Mouse (Mus musculus) lung, adult 2 months (tissue): ENCODE data around the gene Gm10837. TPM values are rescaled to one million over a fixed set of nuclear protein-coding genes. Genes with fewer than 3 reads are reported as not detected.

ENCODE experiments used
- DNase-seq: peaks from one replicate; pipeline ENCODE4 v3.0.0; 2022
- H3K4me1 ChIP-seq: fragments of 200-500 bp; 2 replicates; pipeline ENCODE4 v1.6.1; 2011; ENCODE audit warnings: low read length; ENCODE audit not compliant: control insufficient read depth, insufficient read depth
- H3K4me3 ChIP-seq: fragments of 200-500 bp; replicated peaks from 2 replicates; pipeline ENCODE3; 2011; ENCODE audit warnings: low read depth, mild to moderate bottlenecking, control low read depth, low read length; ENCODE audit errors: extremely low read depth
- CTCF ChIP-seq: fragments of 200-500 bp; IDR thresholded peaks from 2 replicates; pipeline ENCODE4 v1.5.1; 2011; ENCODE audit warnings: mild to moderate bottlenecking, low read length, control low read depth; ENCODE audit not compliant: insufficient read depth
- POLR2A ChIP-seq: fragments of 200-500 bp; IDR thresholded peaks from 2 replicates; pipeline ENCODE4 v1.6.1; 2011; ENCODE audit warnings: low read depth, mild to moderate bottlenecking, control low read depth, low read length, borderline replicate concordance; ENCODE audit errors: extremely low read depth
- WGBS: fragments of 180-500 bp; shearing (Covaris S2); methylation state at CpG from one replicate; pipeline ENCODE4 v1.1.7; 2018; 5-methylcytosine and 5-hydroxymethylcytosine counted together
- polyA plus RNA-seq: library from polyadenylated mRNA; depleted of rRNA; stranded (reverse); fragments of >200 nt; gene quantifications from 2 replicates; pipeline ENCODE4 v1.2.3, GENCODE M21; 2012

Gene Gm10837
- polyA plus RNA-seq, 1 experiment: not detected

DNA sequence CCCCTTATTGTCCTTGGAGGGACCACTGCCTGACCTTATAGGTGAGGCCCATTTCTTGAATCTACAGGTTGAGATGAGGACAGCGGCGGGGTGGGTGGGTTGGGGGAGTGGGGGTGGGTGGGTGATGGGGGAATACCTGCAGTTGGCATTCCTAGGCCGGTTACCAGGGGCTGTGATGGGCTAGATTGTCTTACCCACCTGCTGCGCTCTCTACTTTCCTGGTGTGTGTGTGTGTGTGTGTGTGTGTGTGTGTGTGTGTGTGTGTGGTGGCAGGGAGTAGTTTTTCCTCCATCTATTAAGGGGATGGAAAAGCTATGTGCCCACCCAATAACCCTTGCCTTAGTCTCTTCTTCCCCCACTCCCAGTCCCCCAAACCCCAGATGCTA is 5.9 kb upstream of the Gm10837 start:
- 10% methylated on average over 4 of the region's 4 CpGs for WGBS
- no peak overlapping the region for H3K4me3 ChIP-seq
- TF ChIP-seq CTCF: no peak
- TF ChIP-seq POLR2A: no peak
- H3K4me1 ChIP-seq: no peaks in the 10 kb centered on the region
- no peak for DNase-seq

DNA sequence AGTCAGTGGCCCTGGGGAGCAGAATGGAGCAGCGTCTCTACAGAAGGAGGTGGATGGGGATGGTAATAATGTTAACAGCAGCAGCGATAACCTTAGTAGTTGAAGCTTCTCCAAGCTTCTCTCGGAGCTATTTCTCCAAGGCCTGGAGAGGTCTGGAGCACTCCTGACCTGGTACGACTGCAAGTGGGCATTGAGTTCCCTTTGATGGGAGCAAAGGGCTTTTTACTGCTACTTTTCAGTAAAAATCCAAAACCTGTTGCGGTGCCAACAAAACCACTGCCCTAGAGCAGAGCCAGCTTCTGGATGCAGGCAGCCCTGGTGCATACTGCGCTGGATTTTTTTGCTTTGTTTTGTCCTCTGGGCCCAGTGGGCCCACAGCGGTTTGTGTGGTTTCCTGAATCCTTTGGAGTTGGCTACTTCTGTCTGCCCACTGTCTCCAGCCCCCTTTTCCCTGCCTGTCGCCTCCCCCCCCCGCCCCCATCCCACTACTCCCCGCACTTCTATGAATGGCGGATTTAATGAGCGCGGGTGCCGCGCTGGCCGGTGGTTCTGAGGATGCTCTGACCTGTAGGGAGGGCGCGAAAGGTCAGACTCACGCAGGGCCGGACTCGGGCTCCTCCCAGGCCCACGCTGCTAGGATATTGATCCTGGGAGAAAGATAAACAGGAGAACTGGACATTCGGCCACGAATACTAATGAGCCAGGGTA is 5.4 kb upstream of the Gm10837 start:
- 3% methylated on average over 24 of the region's 24 CpGs for WGBS
- TF ChIP-seq POLR2A (no peak), CTCF (no peak)
- H3K4me3 ChIP-seq: no peak overlapping the region
- DNase-seq: no peak
- no peaks in the 10 kb centered on the region for H3K4me1 ChIP-seq

DNA sequence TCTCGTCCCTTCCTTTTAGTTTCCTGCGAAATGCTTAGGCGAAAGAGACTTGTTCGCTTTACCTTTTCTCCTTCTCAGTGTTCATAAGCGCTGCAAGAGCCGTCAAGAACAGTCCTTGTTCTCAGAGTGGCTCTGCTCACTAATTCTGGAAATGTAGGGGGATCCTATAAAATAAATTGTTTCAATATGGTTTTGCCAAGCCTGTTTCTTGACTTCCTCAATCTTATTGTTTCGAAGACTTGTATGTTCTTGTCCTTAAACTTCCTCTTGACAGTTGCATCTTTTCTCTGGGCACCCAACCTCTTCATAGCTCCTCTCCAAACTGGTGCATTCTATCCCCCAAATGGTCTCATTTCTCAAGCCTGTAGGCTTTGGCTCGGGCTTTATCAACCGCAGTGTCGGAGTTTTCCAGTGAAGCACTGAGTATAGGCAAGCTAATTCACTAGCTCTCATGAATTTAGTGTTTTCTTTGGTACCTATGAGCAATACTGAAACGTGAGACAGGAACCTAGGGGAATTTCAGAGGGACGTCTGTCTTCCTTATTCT is 4.7 kb upstream of the Gm10837 start:
- Histone ChIP-seq H3K4me1 (0 out of 2 replicates have a peak, but pooled peaks cover 3% of the 10 kb centered on the region), H3K4me3 (no peak overlapping the region)
- DNase-seq: no peak
- no peak for TF ChIP-seq POLR2A
- no peak for TF ChIP-seq CTCF
- WGBS: 5% methylated on average over 12 of the region's 12 CpGs

GRCm38 (mm10) chr14:122486611-122487010 is 3.8 kb upstream of the Gm10837 start:
- TF ChIP-seq POLR2A: no peak
- no peak for TF ChIP-seq CTCF
- no peak overlapping the region for H3K4me3 ChIP-seq
- 0 out of 2 replicates have a peak, but pooled peaks cover 3% of the 10 kb centered on the region for H3K4me1 ChIP-seq
- WGBS: 10% methylated on average over 1 of the region's 1 CpGs
- DNase-seq: no peak

DNA sequence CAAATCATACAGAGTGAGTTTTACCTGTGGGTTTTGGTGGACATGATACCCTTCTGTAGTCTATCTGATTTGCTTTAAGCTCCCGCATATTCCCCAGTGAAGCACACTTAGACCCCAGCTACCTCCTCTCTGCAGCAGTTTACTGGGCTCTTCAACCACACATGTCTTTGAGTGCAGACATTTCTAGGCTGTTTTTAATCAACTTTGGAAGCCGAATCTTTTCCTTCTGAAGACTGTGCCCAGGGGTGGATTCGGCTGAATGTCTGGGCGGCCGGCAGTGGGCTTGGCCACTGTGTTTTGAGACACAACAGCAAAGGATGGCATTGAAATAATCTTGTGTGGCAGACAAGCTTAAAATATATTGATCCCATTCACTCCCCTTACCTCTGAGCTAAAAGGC is 3.0 kb upstream of the Gm10837 start:
- H3K4me3 ChIP-seq: no peak overlapping the region
- TF ChIP-seq CTCF: no peak
- no peak for TF ChIP-seq POLR2A
- 6% methylated on average over 5 of the region's 5 CpGs for WGBS
- DNase-seq: no peak
- 0 out of 2 replicates have a peak, but pooled peaks cover 3% of the 10 kb centered on the region for H3K4me1 ChIP-seq

DNA sequence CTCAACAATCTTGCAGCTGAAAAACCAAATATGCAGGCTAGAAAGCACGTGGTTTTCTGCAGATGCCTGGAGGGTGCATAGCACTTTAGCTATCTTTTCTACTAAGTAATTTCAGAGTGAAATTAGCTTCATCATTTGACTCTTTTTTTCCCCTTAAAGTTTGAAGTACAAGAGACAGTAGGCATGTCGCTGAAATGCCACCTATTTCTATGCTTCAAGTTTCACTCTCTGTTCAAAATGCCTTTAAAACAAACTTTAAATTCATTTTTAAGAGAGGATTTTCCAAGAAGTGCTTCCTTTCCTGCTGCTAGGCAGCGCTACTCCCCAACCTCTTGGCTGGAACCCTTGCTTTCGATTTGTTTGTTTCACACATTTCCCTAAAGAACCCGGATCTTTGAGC is 1.3 kb upstream of the Gm10837 start:
- 0 out of 2 replicates have a peak, but pooled peaks cover 3% of the 10 kb centered on the region for H3K4me1 ChIP-seq
- H3K4me3 ChIP-seq: no peak overlapping the region
- DNase-seq: no peak
- WGBS: 4% methylated on average over 5 of the region's 5 CpGs
- TF ChIP-seq POLR2A: no peak
- TF ChIP-seq CTCF: no peak

GRCm38 (mm10) chr14:122489686-122490414 is 536 bp upstream of the Gm10837 start:
- WGBS: 12% methylated on average over 12 of the region's 12 CpGs
- no peak for DNase-seq
- Histone ChIP-seq H3K4me3 (no peak overlapping the region), H3K4me1 (0 out of 2 replicates have a peak, but pooled peaks cover 3% of the 10 kb centered on the region)
- TF ChIP-seq POLR2A (no peak), CTCF (no peak)

DNA sequence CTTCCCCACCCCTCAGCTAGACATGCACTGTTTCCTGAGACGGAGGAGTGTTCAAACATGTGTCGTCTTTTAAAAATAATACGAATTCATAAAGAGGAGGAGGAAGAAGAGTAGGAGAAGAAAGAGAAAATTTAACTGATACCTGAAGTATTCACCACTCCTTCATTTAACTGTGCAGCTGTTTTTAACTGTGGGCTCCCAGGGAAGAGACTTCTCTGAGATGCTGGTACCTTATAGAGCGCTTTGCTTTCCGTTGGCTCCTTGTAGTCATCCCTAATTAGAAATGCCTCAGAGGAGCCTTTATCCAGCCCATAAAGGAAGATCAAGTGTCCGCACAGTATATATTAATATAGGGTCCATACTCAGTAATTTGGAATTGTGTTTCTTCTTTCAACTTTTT is 1.1 kb downstream of the Gm10837 start:
- 0 out of 2 replicates have a peak, but pooled peaks cover 3% of the 10 kb centered on the region for H3K4me1 ChIP-seq
- no peak for DNase-seq
- no peak for TF ChIP-seq POLR2A
- TF ChIP-seq CTCF: no peak
- 70% methylated on average over 6 of the region's 6 CpGs for WGBS
- no peak overlapping the region for H3K4me3 ChIP-seq

DNA sequence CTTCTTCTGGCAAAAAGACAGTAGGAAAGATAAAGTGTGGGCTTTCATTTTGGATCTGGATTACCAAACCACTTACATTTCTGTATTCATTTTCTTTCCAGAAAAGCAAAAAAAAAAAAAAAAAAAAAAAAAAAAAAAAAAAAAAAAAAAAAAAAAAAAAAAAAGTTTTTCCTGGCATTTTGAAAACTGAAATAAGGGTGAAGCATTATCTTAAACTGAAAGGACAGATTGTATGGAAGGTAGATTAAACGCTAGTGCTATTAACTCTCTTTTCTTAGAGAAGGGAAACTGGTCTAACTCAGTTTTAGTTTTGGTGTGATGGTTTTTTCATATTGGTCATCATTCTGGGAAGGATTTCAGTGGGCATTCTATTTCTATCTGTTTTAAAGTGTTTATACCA is 1.6 kb downstream of the Gm10837 start:
- TF ChIP-seq POLR2A (no peak), CTCF (no peak)
- H3K4me3 ChIP-seq: no peak overlapping the region
- 68% methylated on average over 1 of the region's 1 CpGs for WGBS
- H3K4me1 ChIP-seq: 0 out of 2 replicates have a peak, but pooled peaks cover 3% of the 10 kb centered on the region
- no peak for DNase-seq

- no peaks in the 10 kb centered on the region for H3K4me1 ChIP-seq
- TF ChIP-seq CTCF: no peak
- TF ChIP-seq POLR2A: no peak
- H3K4me3 ChIP-seq: no peak overlapping the region
- WGBS: 14% methylated on average over 2 of the region's 2 CpGs
- no peak for DNase-seq
These were observed 18.7 kb downstream of the Gm10837 start for GRCm38 (mm10) chr14:122509058-122509457.

DNA sequence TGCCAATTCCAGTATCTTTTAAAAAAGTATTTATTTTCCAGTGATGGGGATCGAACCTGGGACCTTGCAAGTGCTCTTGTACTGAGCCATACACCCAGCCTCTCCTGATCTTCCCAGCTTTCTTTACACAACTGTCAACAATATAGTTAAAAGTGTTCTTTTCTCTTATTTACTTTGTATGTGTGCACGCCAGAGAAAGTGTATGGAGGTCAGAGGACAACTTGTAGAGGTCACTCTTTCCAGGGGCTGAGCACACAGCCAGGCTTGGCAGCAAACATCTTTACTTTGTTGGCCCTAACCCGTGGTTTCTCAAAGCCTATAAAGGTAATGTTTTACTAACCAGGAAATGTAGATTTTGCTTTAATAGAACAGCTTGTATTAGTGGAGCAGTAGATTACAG is 21.1 kb downstream of the Gm10837 start:
- TF ChIP-seq POLR2A (no peak), CTCF (no peak)
- Histone ChIP-seq H3K4me1 (no peaks in the 10 kb centered on the region), H3K4me3 (no peak overlapping the region)
- WGBS: 52% methylated on average over 3 of the region's 3 CpGs
- no peak for DNase-seq
